Mouse (Mus musculus) testis, adult 2 months (tissue): ENCODE measurements around the gene S1pr2. TPM values are rescaled to one million over a fixed set of nuclear protein-coding genes. Genes with fewer than 3 reads are reported as not detected.
"Not testable (repeated sequence)": the region's sequence is repeated elsewhere in the genome, so short reads cannot be mapped to it uniquely, and the experiment has no call there.

Experiments used
- H3K27ac ChIP-seq: fragments of 200-500 bp; 2 replicates; pipeline ENCODE4 v1.5.1; 2012; ENCODE audit warnings: low read depth, low read length; ENCODE audit not compliant: control insufficient read depth, insufficient read depth
- H3K27me3 ChIP-seq: fragments of 200-500 bp; 2 replicates; pipeline ENCODE4 v1.6.1; 2012; ENCODE audit warnings: mild to moderate bottlenecking, low read length, moderate library complexity; ENCODE audit not compliant: control insufficient read depth, insufficient read depth
- H3K36me3 ChIP-seq: fragments of 200-500 bp; 2 replicates; pipeline ENCODE4 v1.6.1; 2012; ENCODE audit warnings: mild to moderate bottlenecking, low read length; ENCODE audit not compliant: control insufficient read depth, insufficient read depth
- H3K4me1 ChIP-seq: fragments of 200-500 bp; 2 replicates; pipeline ENCODE4 v1.6.1; 2012; ENCODE audit warnings: low read length; ENCODE audit not compliant: control insufficient read depth, insufficient read depth
- H3K4me3 ChIP-seq: fragments of 200-500 bp; 2 replicates; pipeline ENCODE4 v1.5.1; 2012; ENCODE audit warnings: low read depth, mild to moderate bottlenecking, low read length, moderate library complexity, mixed read lengths; ENCODE audit not compliant: control insufficient read depth
- CTCF ChIP-seq: fragments of 200-500 bp; IDR thresholded peaks from 2 replicates; pipeline ENCODE4 v1.5.1; 2012; ENCODE audit warnings: low read depth, mild to moderate bottlenecking, inconsistent platforms, low read length, moderate library complexity; ENCODE audit not compliant: control insufficient read depth, insufficient read depth, insufficient replicate concordance
- POLR2A ChIP-seq: fragments of 200-500 bp; IDR thresholded peaks from 2 replicates; pipeline ENCODE4 v1.6.1; 2012; ENCODE audit warnings: low read depth, mild to moderate bottlenecking, inconsistent platforms, low read length, moderate library complexity; ENCODE audit not compliant: control insufficient read depth
- polyA plus RNA-seq: library from polyadenylated mRNA; depleted of rRNA; stranded (reverse); fragments of >200 nt; gene quantifications from 2 replicates; pipeline ENCODE4 v1.2.3, GENCODE M21; 2012

S1pr2 gene
- polyA plus RNA-seq, 1 experiment, result 0.70 TPM

DNA sequence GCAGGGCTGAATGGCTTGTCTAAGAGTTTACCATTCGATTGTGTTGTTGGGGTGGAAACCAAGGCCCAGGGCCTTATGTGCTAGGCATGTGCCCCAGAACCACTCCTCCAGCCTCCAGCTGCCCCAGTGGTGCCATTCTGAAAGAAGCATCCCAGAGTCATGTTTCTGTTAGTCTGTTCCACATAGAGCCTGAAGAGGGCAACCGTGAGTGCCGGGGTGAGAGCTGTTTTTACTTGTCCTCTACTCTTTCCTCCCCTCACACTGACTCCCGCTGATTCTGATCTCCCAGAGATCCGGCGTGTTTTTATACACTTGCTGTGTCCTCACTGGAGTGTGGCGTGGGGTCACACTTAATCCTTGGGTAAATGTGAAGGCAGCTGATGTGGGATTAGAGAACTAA, 31.4 kb upstream of the S1pr2 start:
- Histone ChIP-seq H3K36me3 (peaks cover 2% of the 10 kb centered on the region; the same call in 1 of the 2 replicates), H3K27me3 (no peaks in the 10 kb centered on the region), H3K4me1 (peaks cover 3% of the 10 kb centered on the region; the same call in 1 of the 2 replicates), H3K4me3 (no peak overlapping the region), H3K27ac (no peak overlapping the region)
- no peak for TF ChIP-seq CTCF
- TF ChIP-seq POLR2A, result no peak

- Histone ChIP-seq H3K4me1 (peaks cover 3% of the 10 kb centered on the region; the same call in 1 of the 2 replicates), H3K27ac (no peak overlapping the region), H3K36me3 (peaks cover 2% of the 10 kb centered on the region; the same call in 1 of the 2 replicates), H3K27me3 (no peaks in the 10 kb centered on the region), H3K4me3 (no peak overlapping the region)
- TF ChIP-seq CTCF (no peak), POLR2A (no peak)
These were observed 30.9 kb upstream of the S1pr2 start for GRCm38 (mm10) chr9:21007313-21007952.

DNA sequence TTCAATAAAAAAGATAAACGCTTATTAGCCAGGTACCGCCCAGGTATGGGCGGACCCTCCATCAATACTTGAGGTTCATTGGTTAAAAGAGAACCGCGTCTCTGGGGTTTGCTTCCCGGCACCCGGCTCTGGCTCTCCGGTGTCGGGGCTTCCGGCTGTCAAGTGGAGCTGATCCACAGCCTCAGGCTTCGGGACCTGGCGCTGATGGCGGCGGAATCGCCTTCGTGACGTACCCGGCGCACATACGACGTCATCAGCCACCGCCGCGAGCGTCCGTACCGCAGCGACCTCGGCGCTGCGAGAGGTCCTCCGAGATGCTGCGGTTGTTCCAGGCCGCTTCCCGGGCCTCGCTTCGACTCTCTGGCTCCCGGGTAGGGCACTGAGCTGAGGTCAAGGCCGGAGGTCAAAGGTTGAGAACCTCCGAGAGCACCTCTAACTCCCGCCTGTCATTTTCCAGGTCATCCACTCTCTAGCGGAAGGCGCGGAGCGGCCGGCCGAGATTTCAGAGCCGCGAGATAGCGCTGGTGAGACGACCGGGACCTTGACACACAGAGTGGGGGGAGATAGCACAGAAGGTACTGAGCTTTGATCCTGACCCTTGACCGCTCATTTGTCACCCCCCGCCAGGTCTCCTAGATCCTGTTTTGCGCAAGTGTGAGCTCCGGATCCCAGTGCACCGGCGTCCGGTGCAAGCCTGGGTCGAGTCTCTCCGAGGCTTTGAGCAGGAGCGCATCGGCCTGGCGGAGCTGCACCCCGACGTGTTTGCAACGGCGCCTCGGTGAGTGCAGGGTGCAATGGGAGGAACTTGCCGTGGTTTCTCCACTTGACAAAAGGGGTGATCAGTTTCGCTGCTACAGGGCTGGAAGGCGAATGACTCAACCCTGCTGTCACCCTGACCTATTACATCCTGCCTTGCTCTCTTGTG, 26.3 kb upstream of the S1pr2 start, which contains the start of gene Mrpl4:
Gene Mrpl4, plus strand, starts transcription at position 112 of the 925 bp plus-strand sequence.
- H3K27me3 ChIP-seq, result no peaks in the 10 kb centered on the region
- H3K4me3 ChIP-seq, result peak within 1 kb of the TSS; percentile 99
- H3K27ac ChIP-seq, result peak within 1 kb of the TSS; percentile 90
- H3K4me1 ChIP-seq, result peaks cover 3% of the 10 kb centered on the region; the same call in 1 of the 2 replicates
- TF ChIP-seq POLR2A (peak; percentile 91), CTCF (no peak)
- H3K36me3 ChIP-seq, result peaks cover 2% of the 10 kb centered on the region; the same call in 1 of the 2 replicates

DNA sequence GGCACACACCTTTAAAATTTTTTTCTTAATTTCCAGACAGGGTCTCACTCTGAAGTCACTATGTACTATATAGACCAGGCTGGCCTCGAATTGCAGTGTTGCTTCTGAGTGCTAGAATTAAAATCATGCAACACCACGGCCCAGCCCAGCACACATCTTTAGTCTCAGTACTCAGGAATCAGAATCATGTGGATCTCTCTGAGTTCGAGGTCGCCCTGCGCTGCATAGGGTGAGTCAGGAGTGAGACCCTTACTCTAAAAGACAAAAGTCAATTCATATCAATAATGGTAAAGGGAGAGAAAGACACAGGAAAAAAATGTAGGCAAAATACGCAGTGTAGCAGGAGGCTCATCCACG, 25.7 kb upstream of the S1pr2 start:
- H3K27ac ChIP-seq, result peak overlapping the region; percentile 90
- H3K36me3 ChIP-seq, result peaks cover 2% of the 10 kb centered on the region; the same call in 1 of the 2 replicates
- H3K4me1 ChIP-seq, result peaks cover 3% of the 10 kb centered on the region; the same call in 1 of the 2 replicates
- peak overlapping the region; percentile 99 for H3K4me3 ChIP-seq
- H3K27me3 ChIP-seq, result no peaks in the 10 kb centered on the region
- no peak for TF ChIP-seq POLR2A
- no peak for TF ChIP-seq CTCF

- H3K27me3 ChIP-seq, result no peaks in the 10 kb centered on the region
- H3K4me3 ChIP-seq, result no peak overlapping the region
These were observed 25.1 kb upstream of the S1pr2 start for GRCm38 (mm10) chr9:21001651-21002200.

DNA sequence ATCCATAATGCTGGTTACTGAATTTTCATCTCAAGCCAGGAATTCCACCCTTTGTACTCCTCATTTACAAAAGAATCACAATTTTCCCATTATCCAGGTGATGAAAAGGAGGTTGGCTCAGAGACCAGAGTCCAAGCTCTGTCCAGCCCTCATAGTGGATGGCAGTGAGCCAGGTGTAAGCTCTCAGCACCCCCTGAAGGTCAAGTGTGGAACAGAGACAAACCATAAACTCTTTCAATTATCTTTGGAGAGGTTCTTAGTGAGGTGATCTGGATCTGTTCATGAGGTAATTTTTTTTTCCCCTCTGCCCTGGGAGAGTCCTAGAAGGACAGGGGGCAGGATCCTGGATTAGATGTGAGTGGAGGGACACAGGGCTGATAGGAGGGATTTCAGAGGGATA, 24.2 kb upstream of the S1pr2 start:
- TF ChIP-seq CTCF, result no peak
- TF ChIP-seq POLR2A, result no peak
- no peak overlapping the region for H3K27ac ChIP-seq
- H3K4me1 ChIP-seq, result peaks cover 3% of the 10 kb centered on the region; the same call in 1 of the 2 replicates
- no peaks in the 10 kb centered on the region for H3K36me3 ChIP-seq
- no peak overlapping the region for H3K4me3 ChIP-seq
- no peaks in the 10 kb centered on the region for H3K27me3 ChIP-seq

More at GRCm38 (mm10) chr9:21001651-21002200, 25.1 kb upstream of the S1pr2 start:
- peaks cover 3% of the 10 kb centered on the region; the same call in 1 of the 2 replicates for H3K4me1 ChIP-seq
- no peaks in the 10 kb centered on the region; the same call in 1 of the 2 replicates for H3K36me3 ChIP-seq
- H3K27ac ChIP-seq, result no peak overlapping the region
- TF ChIP-seq POLR2A, result no peak
- no peak for TF ChIP-seq CTCF

DNA sequence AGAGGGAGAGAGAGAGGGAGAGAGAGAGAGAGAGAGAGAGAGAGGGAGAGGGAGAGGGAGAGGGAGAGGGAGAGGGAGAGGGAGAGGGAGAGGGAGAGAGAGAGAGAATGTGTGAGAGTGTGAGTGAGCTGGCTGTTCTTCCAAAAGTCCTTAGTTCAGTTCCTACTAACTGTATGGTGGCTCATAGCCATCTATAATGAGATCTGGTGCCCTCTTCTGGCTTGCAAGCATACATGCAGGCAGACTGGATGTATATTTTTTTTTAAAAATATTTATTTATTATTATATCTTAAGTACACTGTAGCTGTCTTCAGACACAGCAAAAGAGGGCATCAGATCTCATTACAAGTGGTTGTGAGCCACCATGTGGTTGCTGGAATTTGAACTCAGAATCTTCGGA, 21.8 kb upstream of the S1pr2 start:
- H3K36me3 ChIP-seq, H3K27ac ChIP-seq, H3K4me3 ChIP-seq, H3K27me3 ChIP-seq, H3K4me1 ChIP-seq: not testable (repeated sequence)
